Mouse (Mus musculus) adrenal gland (tissue): ENCODE measurements around the gene Lrrc4b.

ENCODE experiments used
- microRNA-seq, 2 experiments: library from miRNA; unstranded; fragments of <30 nt; microRNA quantifications; one replicate each; pipeline ENCODE4; 2019

Gene Lrrc4b

Small RNA genes lying within 50 kb of the gene (microRNA-seq; reads per million reads assigned to microRNA genes)
- 1.8 to 3.8 reads per million in 2 experiments for gene Mir7052
